Mouse (Mus musculus) heart, embryonic 13.5 days (tissue): ENCODE results near the gene Sfxn5. TPM values are rescaled to one million over a fixed set of nuclear protein-coding genes. Genes with fewer than 3 reads are reported as not detected.
A peak's percentile ranks its signal among the peaks of the same experiment; 100 is the strongest.

Source experiments
- ATAC-seq: fragments of 200-750 bp; cut with Nextera tagmentation; 2 replicates; pipeline ENCODE4 v1.8.0; 2017; ENCODE audit warnings: moderate TSS enrichment; ENCODE audit not compliant: insufficient number of reproducible peaks, low FRiP score, low TSS enrichment; ENCODE audit errors: extremely low read depth
- H3K27ac ChIP-seq: fragments of 300-500 bp; sonication (generic); replicated peaks from 2 replicates; pipeline ENCODE4 v1.5.1; 2015; ENCODE audit warnings: moderate library complexity, mild to moderate bottlenecking, inconsistent platforms
- H3K27me3 ChIP-seq: fragments of 300-500 bp; sonication (generic); replicated peaks from 2 replicates; pipeline ENCODE4 v1.6.1; 2015; ENCODE audit warnings: mild to moderate bottlenecking, inconsistent platforms
- H3K36me3 ChIP-seq: fragments of 300-500 bp; sonication (generic); 2 replicates; pipeline ENCODE4 v1.6.1; 2015; ENCODE audit warnings: mild to moderate bottlenecking, inconsistent platforms
- H3K4me1 ChIP-seq: fragments of 300-500 bp; sonication (generic); 2 replicates; pipeline ENCODE4 v1.6.1; 2015; ENCODE audit warnings: inconsistent platforms
- H3K4me2 ChIP-seq: fragments of 300-500 bp; sonication (generic); 2 replicates; pipeline ENCODE4 v1.6.1; 2015; ENCODE audit warnings: inconsistent platforms, mild to moderate bottlenecking, moderate library complexity
- H3K4me3 ChIP-seq: fragments of 300-500 bp; sonication (generic); 2 replicates; pipeline ENCODE4 v1.5.1; 2015; ENCODE audit warnings: moderate library complexity, mild to moderate bottlenecking, inconsistent platforms
- H3K9ac ChIP-seq: fragments of 300-500 bp; sonication (generic); 2 replicates; pipeline ENCODE4 v1.6.1; 2015; ENCODE audit warnings: inconsistent platforms, mild to moderate bottlenecking, moderate library complexity
- H3K9me3 ChIP-seq: fragments of 300-500 bp; sonication (generic); 2 replicates; pipeline ENCODE4 v1.6.1; 2016; ENCODE audit warnings: inconsistent platforms
- WGBS: fragments of 180-500 bp; shearing (Covaris S2); methylation state at CpG from one replicate; pipeline ENCODE4 v1.1.7; 2015; ENCODE audit warnings: mixed read lengths; 5-methylcytosine and 5-hydroxymethylcytosine counted together
- polyA plus RNA-seq: library from polyadenylated mRNA; unstranded; fragments of >200 nt; fragmentation: Nextera tagmentation; extraction: Ambion mirVana; gene quantifications from 2 replicates; pipeline ENCODE4 v1.2.1, GENCODE M21; 2015

The Sfxn5 gene
- polyA plus RNA-seq, 1 experiment from 2014 or later = 3.3 TPM

GRCm38 (mm10) chr6:85363906-85364260 is 30.7 kb upstream of the Sfxn5 start:
- WGBS = 31% methylated on average over 4 of the region's 4 CpGs
- no peaks in the 10 kb centered on the region for H3K27me3 ChIP-seq
- H3K4me1 ChIP-seq = peaks cover 91% of the 10 kb centered on the region
- H3K27ac ChIP-seq = peak overlapping the region; percentile 96
- ATAC-seq = no peak
- H3K4me3 ChIP-seq = no peak overlapping the region
- peak overlapping the region; percentile 15; the same call in 1 of the 2 replicates for H3K4me2 ChIP-seq
- peak overlapping the region; percentile 50 for H3K9ac ChIP-seq
- H3K9me3 ChIP-seq = no peaks in the 10 kb centered on the region
- H3K36me3 ChIP-seq = peaks cover 23% of the 10 kb centered on the region; the same call in 1 of the 2 replicates

GRCm38 (mm10) chr6:85363231-85363905 is 30.1 kb upstream of the Sfxn5 start:
- Histone ChIP-seq H3K9ac (no peak overlapping the region), H3K4me3 (no peak overlapping the region), H3K27ac (peak overlapping the region; percentile 96), H3K4me1 (peaks cover 91% of the 10 kb centered on the region), H3K4me2 (peak overlapping the region; percentile 15; the same call in 1 of the 2 replicates), H3K36me3 (peaks cover 23% of the 10 kb centered on the region; the same call in 1 of the 2 replicates), H3K27me3 (no peaks in the 10 kb centered on the region), H3K9me3 (no peaks in the 10 kb centered on the region)
- 58% methylated on average over 5 of the region's 5 CpGs for WGBS
- ATAC-seq = no peak

GRCm38 (mm10) chr6:85362610-85363009 is 29.4 kb upstream of the Sfxn5 start:
- H3K4me1 ChIP-seq = peaks cover 91% of the 10 kb centered on the region
- H3K9ac ChIP-seq = 0 out of 2 replicates have a peak overlapping the region, but pooled peaks have one; percentile 37
- peak overlapping the region; percentile 96 for H3K27ac ChIP-seq
- WGBS = 83% methylated on average over 5 of the region's 5 CpGs
- H3K36me3 ChIP-seq = peaks cover 23% of the 10 kb centered on the region; the same call in 1 of the 2 replicates
- no peak overlapping the region for H3K4me2 ChIP-seq
- no peak for ATAC-seq
- no peak overlapping the region for H3K4me3 ChIP-seq
- H3K9me3 ChIP-seq = no peaks in the 10 kb centered on the region
- no peaks in the 10 kb centered on the region for H3K27me3 ChIP-seq

DNA sequence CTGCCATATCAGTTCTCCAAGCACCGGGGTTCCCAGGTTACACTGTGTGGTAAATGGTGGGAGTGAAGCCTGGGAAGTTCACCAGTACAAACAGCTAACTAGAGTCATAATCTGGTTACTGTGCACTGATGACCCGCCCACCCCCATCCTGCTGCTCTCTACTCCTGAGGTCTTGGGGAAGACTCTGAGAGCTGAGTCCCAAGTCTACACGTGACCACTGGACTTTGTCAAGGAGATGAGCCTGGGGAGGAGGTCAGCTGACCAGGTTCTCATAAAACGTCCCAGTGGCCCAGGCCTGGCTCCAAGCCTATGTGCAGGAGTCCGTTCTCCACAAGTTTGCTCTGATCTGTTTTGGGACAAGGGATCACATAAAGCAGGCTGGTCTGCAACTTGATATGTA is 27.1 kb upstream of the Sfxn5 start:
- H3K9me3 ChIP-seq = no peaks in the 10 kb centered on the region
- H3K4me3 ChIP-seq = no peak overlapping the region
- peaks cover 87% of the 10 kb centered on the region for H3K4me1 ChIP-seq
- H3K27ac ChIP-seq = peak overlapping the region; percentile 51; the same call in 1 of the 2 replicates
- 80% methylated on average over 5 of the region's 5 CpGs for WGBS
- H3K36me3 ChIP-seq = peaks cover 21% of the 10 kb centered on the region; the same call in 1 of the 2 replicates
- no peak for ATAC-seq
- no peaks in the 10 kb centered on the region for H3K27me3 ChIP-seq
- no peak overlapping the region for H3K9ac ChIP-seq
- no peak overlapping the region for H3K4me2 ChIP-seq

DNA sequence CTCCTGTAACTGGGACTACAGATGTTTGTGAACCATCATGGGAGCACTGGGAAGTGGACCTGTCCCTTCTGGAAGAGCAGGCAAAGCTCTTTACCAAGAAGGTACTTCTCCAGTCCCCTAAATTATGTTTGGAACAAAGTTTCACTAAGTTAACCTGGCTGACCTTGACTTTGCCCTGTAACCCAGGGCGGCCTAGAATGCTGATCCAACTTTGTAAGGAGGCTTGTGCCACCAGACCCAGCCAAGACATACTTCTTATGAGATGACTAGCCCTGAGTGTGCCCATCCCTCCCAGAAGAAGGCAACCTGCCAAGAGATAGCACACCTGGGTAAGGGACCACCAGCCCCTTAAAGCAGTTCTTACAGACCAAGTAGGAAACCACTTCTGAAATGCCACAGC is 25.7 kb upstream of the Sfxn5 start:
- Histone ChIP-seq H3K4me3 (no peak overlapping the region), H3K27me3 (no peaks in the 10 kb centered on the region), H3K36me3 (peaks cover 17% of the 10 kb centered on the region; the same call in 1 of the 2 replicates), H3K27ac (peak overlapping the region; percentile 91), H3K9ac (no peak overlapping the region), H3K4me2 (no peak overlapping the region), H3K4me1 (peaks cover 73% of the 10 kb centered on the region), H3K9me3 (no peaks in the 10 kb centered on the region)
- 81% methylated on average over 1 of the region's 1 CpGs for WGBS
- ATAC-seq = no peak

DNA sequence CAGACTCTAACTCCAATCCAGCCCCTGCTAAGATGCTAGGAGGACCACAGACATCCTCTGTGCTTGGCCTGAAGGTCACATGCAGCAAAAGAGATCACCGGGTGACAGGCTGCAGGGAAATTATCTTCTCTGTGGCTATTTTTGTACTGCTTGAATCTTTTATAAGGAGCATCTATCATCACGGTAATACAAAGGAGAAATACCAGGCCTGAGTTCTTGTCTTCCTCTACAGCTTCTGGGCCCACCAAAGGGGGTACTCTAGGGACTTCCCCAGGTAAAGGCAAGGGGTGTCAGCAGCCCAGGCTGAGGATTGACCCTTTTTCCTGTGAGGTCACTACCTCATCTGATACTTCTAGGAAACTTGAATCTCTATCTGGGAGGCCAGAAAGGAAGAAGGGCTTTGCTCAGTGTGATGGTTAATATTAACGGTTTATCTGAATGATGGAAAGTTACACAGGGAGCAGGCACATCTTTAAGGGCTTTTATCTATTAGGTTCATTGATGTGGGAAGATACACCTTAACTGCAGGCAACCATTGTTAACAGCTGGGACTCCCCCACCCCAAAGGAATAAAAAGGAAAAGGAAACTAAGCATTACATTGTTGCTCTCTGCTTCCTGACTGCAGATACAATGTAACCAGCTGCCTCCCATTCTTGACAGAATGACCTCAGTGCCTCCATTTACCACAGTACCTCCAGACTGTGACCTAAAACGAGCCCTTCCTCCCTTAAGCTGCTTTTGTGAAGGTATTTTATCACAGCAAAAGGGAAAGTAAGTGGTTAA is 23.7 kb upstream of the Sfxn5 start:
- 18% methylated on average over 4 of the region's 4 CpGs for WGBS
- H3K4me2 ChIP-seq = peak overlapping the region; percentile 45
- H3K36me3 ChIP-seq = peaks cover 16% of the 10 kb centered on the region; the same call in 1 of the 2 replicates
- peak overlapping the region; percentile 91 for H3K27ac ChIP-seq
- no peaks in the 10 kb centered on the region for H3K9me3 ChIP-seq
- no peak for ATAC-seq
- H3K4me1 ChIP-seq = peaks cover 54% of the 10 kb centered on the region
- peak overlapping the region; percentile 48 for H3K9ac ChIP-seq
- H3K4me3 ChIP-seq = no peak overlapping the region
- H3K27me3 ChIP-seq = no peaks in the 10 kb centered on the region

DNA sequence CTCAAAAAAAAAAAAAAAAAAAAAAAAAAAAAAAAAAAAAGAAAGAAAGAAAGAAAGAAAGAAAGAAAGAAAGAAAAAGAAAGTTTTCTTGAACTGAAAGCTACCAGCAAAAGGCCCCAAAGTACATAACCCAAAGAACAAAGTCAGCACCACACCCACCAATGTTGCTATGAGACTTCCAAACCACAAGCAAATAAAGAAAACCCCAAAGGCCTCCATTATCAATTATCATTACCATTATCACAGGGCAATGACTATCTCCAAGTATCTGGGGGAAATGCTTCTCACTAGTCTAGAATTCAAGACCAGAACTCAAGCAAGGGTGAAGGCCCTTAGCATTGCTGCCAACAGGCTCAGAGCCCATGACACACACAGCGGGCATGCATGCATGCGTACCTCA is 22.5 kb upstream of the Sfxn5 start:
- peaks cover 42% of the 10 kb centered on the region for H3K4me1 ChIP-seq
- H3K36me3 ChIP-seq = peaks cover 11% of the 10 kb centered on the region; the same call in 1 of the 2 replicates
- no peaks in the 10 kb centered on the region for H3K9me3 ChIP-seq
- peak overlapping the region; percentile 91 for H3K27ac ChIP-seq
- H3K9ac ChIP-seq = 0 out of 2 replicates have a peak overlapping the region, but pooled peaks have one; percentile 10
- 89% methylated on average over 2 of the region's 2 CpGs for WGBS
- no peak overlapping the region for H3K4me3 ChIP-seq
- no peak overlapping the region for H3K4me2 ChIP-seq
- H3K27me3 ChIP-seq = no peaks in the 10 kb centered on the region
- no peak for ATAC-seq

DNA sequence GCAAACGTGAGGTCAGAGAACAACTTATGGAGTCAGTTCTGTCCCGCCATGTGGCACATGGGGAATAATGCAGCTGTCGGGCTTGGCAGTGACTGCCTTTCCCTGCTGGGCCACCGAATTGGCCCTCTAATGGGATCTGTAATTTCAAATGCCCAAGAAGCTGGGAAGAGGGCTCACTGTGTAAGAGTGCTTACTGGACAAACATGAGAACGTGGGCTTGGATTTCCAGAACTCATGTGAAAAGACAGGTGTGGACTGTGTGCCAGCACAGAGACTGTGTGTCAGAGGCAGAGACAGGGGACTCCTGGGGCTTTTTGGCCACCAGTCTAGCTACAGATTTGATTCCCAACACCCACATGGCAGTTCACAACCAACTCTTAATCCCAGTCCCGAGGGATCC is 21.5 kb upstream of the Sfxn5 start:
- H3K27me3 ChIP-seq = no peaks in the 10 kb centered on the region
- no peak overlapping the region for H3K9ac ChIP-seq
- no peak overlapping the region for H3K4me2 ChIP-seq
- peak overlapping the region; percentile 36; the same call in 1 of the 2 replicates for H3K27ac ChIP-seq
- ATAC-seq = no peak
- H3K4me3 ChIP-seq = no peak overlapping the region
- peaks cover 39% of the 10 kb centered on the region for H3K4me1 ChIP-seq
- H3K9me3 ChIP-seq = no peaks in the 10 kb centered on the region
- 70% methylated on average over 6 of the region's 6 CpGs for WGBS
- peaks cover 8% of the 10 kb centered on the region; the same call in 1 of the 2 replicates for H3K36me3 ChIP-seq

DNA sequence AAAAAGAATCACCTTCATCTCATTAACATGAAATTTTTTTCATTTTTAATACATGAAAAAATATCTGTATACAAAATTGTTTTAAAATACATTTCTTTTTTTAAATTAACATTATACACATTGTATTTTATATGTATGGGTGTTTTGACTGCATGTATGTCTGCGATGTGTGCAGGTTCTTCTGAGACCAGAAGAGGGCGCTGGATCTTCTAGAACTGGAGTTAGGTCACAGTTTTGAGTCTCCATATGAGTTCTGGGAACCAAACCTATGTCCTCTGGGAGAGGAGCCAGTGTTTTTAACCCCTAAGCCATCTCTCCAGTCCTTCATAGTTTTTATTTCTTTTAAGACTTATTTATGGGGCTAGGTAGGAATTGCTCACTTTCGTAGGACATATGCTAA is 20.5 kb upstream of the Sfxn5 start:
- Histone ChIP-seq H3K27me3 (no peaks in the 10 kb centered on the region), H3K9ac (no peak overlapping the region), H3K36me3 (peaks cover 9% of the 10 kb centered on the region), H3K4me3 (no peak overlapping the region), H3K9me3 (no peaks in the 10 kb centered on the region), H3K4me1 (peaks cover 45% of the 10 kb centered on the region), H3K4me2 (no peak overlapping the region), H3K27ac (no peak overlapping the region)
- WGBS = 62% methylated on average over 3 of the region's 3 CpGs
- no peak for ATAC-seq

DNA sequence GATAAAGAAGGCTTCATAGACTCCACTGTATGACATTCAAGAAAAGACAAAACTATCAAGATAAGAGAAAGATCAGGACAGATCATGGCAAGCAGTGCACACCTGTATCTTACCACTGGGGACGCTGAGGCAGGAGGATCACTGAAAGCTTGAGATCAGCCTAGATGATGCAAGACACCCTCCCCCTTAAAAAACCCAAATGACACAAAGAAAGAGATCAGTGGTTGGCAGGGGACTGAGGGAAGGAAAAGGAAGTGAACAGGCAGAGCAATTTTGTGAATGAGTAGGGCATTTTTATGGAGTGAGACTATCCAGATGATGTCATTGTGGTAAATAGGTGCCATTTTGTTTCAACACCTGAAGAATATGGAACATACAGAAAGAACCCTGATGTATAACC is 16.9 kb upstream of the Sfxn5 start:
- Histone ChIP-seq H3K36me3 (peaks cover 35% of the 10 kb centered on the region), H3K27ac (0 out of 2 replicates have a peak overlapping the region, but pooled peaks have one; percentile 25), H3K9ac (no peak overlapping the region), H3K27me3 (no peaks in the 10 kb centered on the region), H3K4me1 (peaks cover 34% of the 10 kb centered on the region), H3K4me3 (no peak overlapping the region), H3K9me3 (no peaks in the 10 kb centered on the region), H3K4me2 (no peak overlapping the region)
- ATAC-seq = no peak
- WGBS = 91% methylated on average over 1 of the region's 1 CpGs

- Histone ChIP-seq H3K9ac (peak overlapping the region; percentile 61), H3K36me3 (peaks cover 44% of the 10 kb centered on the region), H3K4me3 (no peak overlapping the region), H3K9me3 (no peaks in the 10 kb centered on the region), H3K27me3 (no peaks in the 10 kb centered on the region), H3K4me2 (no peak overlapping the region), H3K4me1 (peaks cover 34% of the 10 kb centered on the region), H3K27ac (peak overlapping the region; percentile 55)
- no peak for ATAC-seq
- 54% methylated on average over 7 of the region's 7 CpGs for WGBS
Observed at GRCm38 (mm10) chr6:85349246-85349645, 16.0 kb upstream of the Sfxn5 start.
